Mouse (Mus musculus) macrophage (primary cell): ENCODE results near the gene Napepld. TPM values are rescaled to one million over a fixed set of nuclear protein-coding genes. Genes with fewer than 3 reads are reported as not detected.
"Not testable (repeated sequence)": the region's sequence is repeated elsewhere in the genome, so short reads cannot be mapped to it uniquely, and the experiment has no call there.

Source experiments
- H3K27ac ChIP-seq: fragments of 350-480 bp; formaldehyde crosslinking; 2 replicates; pipeline ENCODE4 v1.9.0; 2021
- H3K36me3 ChIP-seq: fragments of 350-480 bp; formaldehyde crosslinking; 2 replicates; pipeline ENCODE4 v1.9.0; 2021; ENCODE audit errors: inconsistent target
- H3K4me3 ChIP-seq: fragments of 350-480 bp; formaldehyde crosslinking; 2 replicates; pipeline ENCODE4 v1.9.0; 2021; ENCODE audit errors: inconsistent target
- H3K79me2 ChIP-seq: fragments of 350-480 bp; formaldehyde crosslinking; 2 replicates; pipeline ENCODE4 v1.9.0; 2021; ENCODE audit errors: inconsistent target
- WGBS: methylation state at CpG from one replicate; pipeline ENCODE4 v1.1.7; 2026; ENCODE audit warnings: inconsistent platforms; ENCODE audit not compliant: missing documents; 5-methylcytosine and 5-hydroxymethylcytosine counted together
- polyA plus RNA-seq: library from polyadenylated mRNA; stranded (reverse); fragments of 250-400 nt; gene quantifications from 3 replicates; pipeline ENCODE4 v1.2.4, GENCODE M21; 2018; ENCODE audit warnings: inconsistent platforms

Gene Napepld
- polyA plus RNA-seq, 1 experiment from 2014 or later = 4.8 TPM

DNA sequence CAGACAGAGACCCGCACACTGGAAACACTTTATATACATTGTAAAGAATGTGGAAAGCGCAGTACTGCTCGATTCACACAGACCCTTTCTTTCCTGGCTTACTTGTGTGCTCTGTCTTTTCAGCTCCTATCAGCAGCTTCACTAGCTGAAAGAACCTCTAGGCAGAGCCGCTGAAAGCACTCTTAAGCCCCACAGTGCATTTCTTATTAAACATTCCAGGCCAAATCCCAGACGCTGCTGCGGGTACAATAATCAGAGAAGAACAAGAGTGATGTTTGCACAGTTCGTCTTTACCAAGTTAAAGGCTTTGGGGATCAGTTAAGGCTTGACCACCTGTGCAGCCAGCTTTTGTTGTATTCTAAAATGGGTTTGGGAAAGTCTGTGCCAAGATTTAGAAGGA is 23.7 kb upstream of the Napepld start:
- 94% methylated on average over 7 of the region's 7 CpGs for WGBS
- Histone ChIP-seq H3K4me3 (no peak overlapping the region), H3K36me3 (no peaks in the 10 kb centered on the region), H3K79me2 (no peaks in the 10 kb centered on the region), H3K27ac (no peak overlapping the region)

DNA sequence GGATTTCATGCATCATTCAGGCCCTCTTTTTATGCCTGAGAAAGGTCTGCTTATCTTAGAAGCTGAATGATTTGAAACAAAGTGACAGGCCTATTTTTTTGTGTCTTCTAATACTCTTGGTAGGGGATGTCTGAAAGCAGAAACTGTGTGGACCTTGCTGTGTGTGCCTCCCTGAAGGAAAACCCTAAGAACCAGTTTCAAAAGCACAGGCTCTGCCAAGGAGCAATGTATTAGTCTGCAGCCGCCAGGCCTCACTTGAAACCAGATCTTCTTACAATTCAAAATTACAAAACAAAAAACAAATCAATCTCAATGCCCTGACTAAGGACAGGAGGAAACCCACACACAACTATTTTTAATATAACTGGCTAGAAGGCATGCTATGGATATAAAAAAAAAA is 23.2 kb upstream of the Napepld start:
- Histone ChIP-seq H3K27ac (no peak overlapping the region), H3K79me2 (no peaks in the 10 kb centered on the region), H3K36me3 (no peaks in the 10 kb centered on the region), H3K4me3 (no peak overlapping the region)
- 83% methylated on average over 1 of the region's 1 CpGs for WGBS

DNA sequence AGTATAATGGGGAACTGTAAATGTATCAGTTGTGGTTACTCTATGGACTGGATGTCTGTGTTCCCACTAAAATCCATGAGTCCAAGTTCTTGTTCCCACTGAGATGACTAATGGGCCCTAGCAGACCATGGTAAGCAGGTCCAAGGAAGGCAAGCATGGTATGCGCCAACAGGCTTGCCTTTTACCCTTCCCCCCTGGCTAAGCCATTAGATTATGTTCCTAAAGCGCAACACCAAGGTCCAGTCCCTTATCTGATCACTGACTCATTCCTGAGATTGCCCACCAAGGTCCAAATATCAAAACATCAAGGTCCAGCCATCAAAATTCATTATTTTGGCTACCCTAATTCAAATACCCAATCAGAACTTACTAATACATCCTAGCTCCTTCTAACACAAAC is 18.0 kb upstream of the Napepld start:
- Histone ChIP-seq H3K4me3 (no peak overlapping the region), H3K36me3 (no peaks in the 10 kb centered on the region), H3K27ac (no peak overlapping the region), H3K79me2 (no peaks in the 10 kb centered on the region)
- 86% methylated on average over 2 of the region's 2 CpGs for WGBS

DNA sequence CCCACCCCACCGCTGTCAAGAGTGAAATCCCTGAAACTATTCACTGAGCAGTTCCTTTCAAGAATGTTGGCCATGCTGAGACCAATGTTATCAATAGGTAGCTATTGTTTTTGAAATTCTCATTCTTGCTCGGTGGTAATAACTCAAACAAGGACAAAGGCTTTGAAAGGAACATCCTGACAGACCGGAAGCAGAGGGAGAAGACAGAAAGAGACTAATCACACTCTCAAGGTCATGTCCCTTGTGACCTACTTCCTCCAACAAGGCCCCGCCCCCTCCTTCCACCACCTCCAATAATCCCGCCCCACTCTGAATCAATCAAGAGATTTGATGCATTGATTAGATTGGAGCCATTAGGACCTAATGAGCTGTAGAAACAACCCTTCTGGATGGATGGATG is 17.4 kb upstream of the Napepld start:
- no peaks in the 10 kb centered on the region for H3K79me2 ChIP-seq
- WGBS = 87% methylated on average over 3 of the region's 5 CpGs
- no peak overlapping the region for H3K27ac ChIP-seq

DNA sequence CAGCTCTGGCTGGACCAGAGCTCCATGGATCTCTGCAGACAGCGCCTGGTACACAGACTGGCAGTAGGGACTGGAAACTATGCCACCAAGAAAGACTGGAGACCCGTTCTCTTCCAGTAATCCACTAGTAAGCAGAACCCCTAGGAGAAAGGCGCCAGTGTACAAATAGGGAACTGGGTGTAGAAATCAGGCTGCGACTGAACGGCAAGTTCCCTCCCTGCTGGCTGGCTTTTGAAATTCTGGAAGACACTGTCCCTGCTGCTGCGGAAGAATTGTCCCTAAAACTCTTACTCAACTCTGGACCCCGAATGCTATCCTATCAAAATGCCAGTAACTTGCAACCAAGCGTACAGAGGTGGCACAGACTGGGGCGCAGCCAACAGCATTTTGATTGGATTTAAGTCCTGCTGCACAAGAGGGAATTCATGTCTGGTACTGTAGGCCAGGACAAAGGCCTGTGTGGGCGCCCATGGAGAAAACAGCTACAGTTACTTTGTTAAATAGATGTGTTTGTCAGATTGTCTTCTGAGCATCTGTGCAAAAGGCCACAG is 16.0 kb upstream of the Napepld start:
- no peaks in the 10 kb centered on the region for H3K36me3 ChIP-seq
- WGBS = 66% methylated on average over 10 of the region's 10 CpGs
- H3K79me2 ChIP-seq = no peaks in the 10 kb centered on the region
- no peak overlapping the region for H3K4me3 ChIP-seq
- no peak overlapping the region for H3K27ac ChIP-seq

More for the DNA sequence above, 17.4 kb upstream of the Napepld start:
- Histone ChIP-seq H3K36me3 (no peaks in the 10 kb centered on the region), H3K4me3 (no peak overlapping the region)

DNA sequence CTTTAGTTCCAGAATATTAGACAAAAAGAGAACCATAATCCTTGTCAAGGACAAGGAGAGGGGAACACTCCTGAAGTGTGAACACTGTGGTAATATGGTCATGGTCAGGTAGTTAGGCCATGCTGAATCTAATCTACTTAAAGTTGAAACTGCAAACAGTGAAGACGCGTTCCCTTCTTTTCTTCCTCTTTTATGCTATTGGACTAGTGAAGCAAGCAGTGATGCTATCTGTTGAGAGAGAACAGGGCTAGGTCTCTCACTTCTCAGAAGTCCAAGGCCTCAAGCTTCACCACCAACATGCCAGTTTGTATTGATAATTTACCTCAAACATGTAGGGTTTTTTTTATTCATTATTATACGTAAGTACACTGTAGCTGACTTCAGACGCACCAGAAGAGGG is 13.3 kb upstream of the Napepld start:
- Histone ChIP-seq H3K4me3 (no peak overlapping the region), H3K27ac (no peak overlapping the region), H3K79me2 (no peaks in the 10 kb centered on the region), H3K36me3 (no peaks in the 10 kb centered on the region)
- WGBS = 73% methylated on average over 4 of the region's 4 CpGs

DNA sequence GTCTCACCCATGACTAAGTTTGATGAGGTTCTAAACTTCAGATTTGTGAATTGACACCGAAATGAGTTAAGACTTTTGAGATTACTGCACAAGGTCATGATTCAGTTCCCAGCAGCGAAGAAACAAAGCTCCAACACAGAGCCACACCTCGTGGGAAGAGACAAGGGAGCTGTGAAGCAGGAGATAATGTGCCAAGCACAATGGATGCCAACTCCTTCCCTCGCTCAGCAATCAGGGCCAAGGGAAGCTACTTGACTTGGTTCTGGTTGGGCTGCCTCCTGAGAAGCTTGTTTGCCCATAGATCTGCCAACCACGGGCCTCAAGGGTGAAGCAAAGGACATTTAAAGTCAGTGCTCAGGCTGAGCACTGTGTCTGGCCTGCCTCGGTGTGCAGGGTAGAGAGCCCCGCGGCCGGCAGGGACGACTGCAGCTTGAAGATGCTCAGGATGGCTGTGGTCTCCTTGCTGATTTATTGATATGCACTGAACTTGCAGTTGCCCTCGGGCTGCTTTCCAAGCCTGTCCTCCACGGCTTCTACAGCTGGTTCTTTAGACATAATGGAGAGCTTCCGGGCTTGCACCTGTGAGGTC is 11.0 kb upstream of the Napepld start:
- H3K27ac ChIP-seq = no peak overlapping the region
- H3K36me3 ChIP-seq = no peaks in the 10 kb centered on the region
- no peak overlapping the region for H3K4me3 ChIP-seq
- no peaks in the 10 kb centered on the region for H3K79me2 ChIP-seq
- WGBS = 96% methylated on average over 13 of the region's 13 CpGs

DNA sequence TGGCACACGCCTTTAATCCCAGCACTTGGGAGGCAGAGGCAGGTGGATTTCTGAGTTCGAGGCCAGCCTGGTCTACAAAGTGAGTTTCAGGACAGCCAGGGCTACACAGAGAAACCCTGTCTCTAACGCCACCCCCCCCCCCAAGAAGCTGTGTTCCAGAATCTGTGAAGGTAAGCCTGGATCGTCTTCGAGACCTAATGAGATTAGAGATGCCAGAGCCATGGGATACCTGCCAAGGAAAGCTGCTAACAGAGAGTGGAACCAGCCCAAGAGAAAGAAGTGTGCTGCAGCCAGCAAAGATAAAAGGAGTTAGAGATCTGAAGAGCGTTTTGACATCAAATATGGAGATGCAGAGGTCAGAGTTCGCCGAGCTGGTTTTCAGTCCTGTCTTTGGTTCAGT is 6.8 kb upstream of the Napepld start:
- WGBS = 89% methylated on average over 7 of the region's 8 CpGs
- not testable (repeated sequence) for H3K79me2 ChIP-seq, H3K4me3 ChIP-seq, H3K36me3 ChIP-seq, H3K27ac ChIP-seq

DNA sequence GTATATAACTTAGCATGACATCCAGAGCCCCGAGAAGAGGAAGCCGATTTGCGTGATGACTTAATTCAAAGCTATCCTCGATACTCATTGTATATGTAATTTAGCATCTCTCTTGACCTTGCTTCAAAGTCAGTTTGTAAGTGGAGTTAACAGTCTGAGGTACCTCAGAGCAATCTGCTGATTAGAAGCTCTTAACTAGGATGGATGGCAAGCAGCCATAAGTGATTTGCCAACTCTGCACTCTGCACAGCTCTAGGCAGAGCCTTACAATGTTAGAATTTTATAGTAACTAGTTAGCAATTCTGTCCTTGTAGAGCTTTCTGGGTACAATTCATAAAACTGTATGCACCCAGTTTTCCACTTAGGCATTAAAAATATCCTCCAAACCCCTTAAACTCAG is 5.3 kb upstream of the Napepld start:
- no peak overlapping the region for H3K27ac ChIP-seq
- WGBS = 96% methylated on average over 4 of the region's 4 CpGs
- no peak overlapping the region for H3K4me3 ChIP-seq
- no peaks in the 10 kb centered on the region for H3K79me2 ChIP-seq
- no peaks in the 10 kb centered on the region for H3K36me3 ChIP-seq

DNA sequence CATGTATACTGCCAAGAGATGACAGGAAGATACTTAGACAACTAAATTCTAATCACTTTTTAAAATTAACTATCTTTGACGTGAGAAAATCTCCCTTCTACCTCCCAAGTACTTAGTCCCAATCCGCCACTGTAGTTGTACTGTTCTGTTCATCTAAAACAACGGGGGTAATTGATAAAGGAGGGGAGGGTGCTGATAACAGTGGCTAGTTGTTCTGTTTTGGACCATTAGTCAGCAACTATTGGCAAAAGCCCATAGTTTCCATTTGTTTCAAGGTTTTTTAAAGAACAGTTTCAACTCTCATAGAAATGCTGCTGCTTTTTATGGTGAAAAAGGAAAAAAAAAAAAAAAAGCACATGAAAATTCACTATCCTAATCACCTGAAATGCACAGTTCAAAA is 2.5 kb upstream of the Napepld start:
- H3K4me3 ChIP-seq = no peak overlapping the region
- no peaks in the 10 kb centered on the region for H3K79me2 ChIP-seq
- 100% methylated on average over 3 of the region's 3 CpGs for WGBS
- H3K27ac ChIP-seq = peak overlapping the region; percentile 74
- no peaks in the 10 kb centered on the region for H3K36me3 ChIP-seq

DNA sequence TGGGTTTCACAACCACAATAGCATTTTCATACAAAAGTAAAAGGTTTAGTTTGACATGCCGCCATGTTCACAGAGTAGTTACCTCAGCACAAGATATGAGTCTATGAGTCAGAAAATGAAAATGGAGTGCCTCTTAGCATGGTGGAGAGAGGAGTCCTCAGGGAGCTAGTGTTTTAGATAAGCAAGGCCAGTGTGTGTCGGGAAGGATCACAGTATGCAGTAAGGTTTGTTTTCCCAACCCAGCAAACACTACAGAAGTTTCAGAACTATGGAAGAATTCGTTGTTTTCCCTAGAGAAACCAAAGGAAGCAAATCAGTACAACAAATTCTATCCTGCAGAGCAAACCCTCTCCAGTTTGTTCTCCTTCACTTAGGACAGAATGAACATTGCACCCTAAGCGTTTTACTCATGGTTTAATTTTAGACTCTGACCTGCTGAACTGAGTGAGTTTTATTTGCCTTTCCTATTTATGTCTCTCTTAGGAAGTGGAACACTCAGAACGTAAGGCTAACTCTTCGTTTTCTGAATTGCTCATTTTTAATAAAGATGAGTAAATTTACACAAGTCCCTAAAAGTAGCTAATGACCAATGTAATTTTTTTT is 1.8 kb upstream of the Napepld start:
- no peaks in the 10 kb centered on the region for H3K36me3 ChIP-seq
- peak overlapping the region; percentile 74 for H3K27ac ChIP-seq
- H3K79me2 ChIP-seq = no peaks in the 10 kb centered on the region
- H3K4me3 ChIP-seq = no peak overlapping the region
- WGBS = 83% methylated on average over 6 of the region's 6 CpGs

DNA sequence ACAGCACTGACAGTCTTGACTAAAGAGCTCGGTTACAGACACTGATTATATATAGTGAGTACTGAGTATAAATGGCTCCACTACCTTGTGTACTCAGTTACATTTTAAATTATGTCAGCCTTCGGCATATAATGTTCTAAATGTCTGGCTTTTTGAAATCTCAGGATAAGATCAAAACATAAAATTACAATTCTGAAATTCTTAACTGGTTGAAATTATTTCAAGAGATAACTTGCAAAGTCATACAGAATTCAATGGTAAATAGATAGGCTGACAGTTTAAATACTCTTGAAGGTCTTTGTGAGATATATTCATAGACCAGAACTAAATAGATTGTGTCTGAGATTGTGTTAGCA is 791 bp upstream of the Napepld start:
- WGBS = 42% methylated on average over 2 of the region's 2 CpGs
- H3K79me2 ChIP-seq = no peaks in the 10 kb centered on the region
- H3K4me3 ChIP-seq = peak overlapping the region; percentile 7; the same call in 1 of the 2 replicates
- no peaks in the 10 kb centered on the region for H3K36me3 ChIP-seq
- peak overlapping the region; percentile 74 for H3K27ac ChIP-seq

DNA sequence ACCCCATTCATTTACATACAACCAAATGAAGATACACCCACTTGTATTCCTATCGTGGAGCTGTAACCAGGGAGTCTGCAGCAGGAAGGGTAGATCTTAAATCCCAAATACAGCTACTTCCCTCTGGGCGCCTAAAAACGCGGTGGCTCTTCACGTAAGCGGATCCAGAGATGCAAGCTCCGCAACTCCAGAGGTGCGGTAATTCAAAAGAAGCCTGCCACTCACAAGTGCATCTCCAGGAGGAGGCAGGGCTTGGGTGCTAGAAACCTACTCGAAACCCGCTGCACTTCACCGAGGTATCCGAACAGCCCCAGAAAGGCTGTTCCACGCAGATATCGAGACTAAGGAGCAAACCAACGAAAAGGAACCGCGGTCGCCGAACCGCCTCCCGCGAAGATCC is 262 bp downstream of the Napepld start:
- H3K27ac ChIP-seq = peak overlapping the region; percentile 39
- no peaks in the 10 kb centered on the region for H3K36me3 ChIP-seq
- H3K4me3 ChIP-seq = peak overlapping the region; percentile 78
- no peaks in the 10 kb centered on the region for H3K79me2 ChIP-seq
- WGBS = 2% methylated on average over 22 of the region's 22 CpGs

DNA sequence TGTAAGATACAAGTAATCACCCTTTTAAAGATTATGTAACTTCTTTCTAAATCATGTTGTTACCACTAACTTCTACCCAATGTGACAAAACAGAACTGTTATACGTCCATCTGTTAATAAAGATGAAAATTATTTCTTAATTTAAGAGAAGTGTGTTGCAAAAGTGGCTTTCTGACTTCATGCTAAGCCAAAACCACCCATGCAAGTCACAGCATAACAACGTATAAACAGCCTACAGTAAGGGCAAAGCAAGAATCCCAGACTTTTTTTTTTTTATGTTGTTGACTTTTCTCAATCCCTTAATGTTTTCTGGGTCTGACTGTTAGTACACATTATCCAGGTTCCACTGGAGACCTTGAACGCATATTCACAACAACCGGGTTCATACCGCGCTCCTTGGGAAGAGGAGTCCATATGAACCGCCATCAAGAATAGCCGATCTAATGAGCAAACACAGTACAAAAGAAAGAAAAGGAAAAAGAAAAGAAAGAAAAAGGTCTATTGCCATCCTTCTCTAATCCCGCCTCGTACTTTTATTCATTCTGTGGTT is 849 bp downstream of the Napepld start:
- H3K36me3 ChIP-seq = no peaks in the 10 kb centered on the region
- H3K4me3 ChIP-seq = peak overlapping the region; percentile 78
- no peaks in the 10 kb centered on the region for H3K79me2 ChIP-seq
- 32% methylated on average over 10 of the region's 10 CpGs for WGBS
- peak overlapping the region; percentile 39 for H3K27ac ChIP-seq

DNA sequence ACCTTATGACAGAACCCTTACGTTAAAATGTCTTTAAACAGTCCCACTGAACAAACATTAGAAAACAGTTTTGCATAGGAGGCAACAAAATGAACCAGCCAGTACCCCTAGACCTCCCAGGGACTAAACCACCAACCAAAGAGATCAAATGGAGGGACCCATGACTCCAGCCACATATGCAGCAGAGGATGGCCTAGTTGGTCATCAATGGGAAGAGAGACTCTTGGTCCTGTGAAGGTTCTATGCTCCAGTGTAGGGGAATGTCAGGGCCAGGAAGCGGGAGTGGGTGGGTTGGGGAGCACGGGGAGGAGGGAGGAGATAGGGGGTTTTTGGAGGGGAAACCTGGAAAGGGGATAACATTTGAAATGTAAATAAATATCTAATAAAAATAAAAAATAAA is 1.6 kb downstream of the Napepld start:
- H3K27ac ChIP-seq, H3K4me3 ChIP-seq: not testable (repeated sequence)
- WGBS = 100% methylated on average over 1 of the region's 3 CpGs

More for the DNA sequence above, 1.6 kb downstream of the Napepld start:
- H3K79me2 ChIP-seq, H3K36me3 ChIP-seq: not testable (repeated sequence)
